Mouse (Mus musculus): ENCODE results near the gene Ddah2.

The Ddah2 gene

DNA sequence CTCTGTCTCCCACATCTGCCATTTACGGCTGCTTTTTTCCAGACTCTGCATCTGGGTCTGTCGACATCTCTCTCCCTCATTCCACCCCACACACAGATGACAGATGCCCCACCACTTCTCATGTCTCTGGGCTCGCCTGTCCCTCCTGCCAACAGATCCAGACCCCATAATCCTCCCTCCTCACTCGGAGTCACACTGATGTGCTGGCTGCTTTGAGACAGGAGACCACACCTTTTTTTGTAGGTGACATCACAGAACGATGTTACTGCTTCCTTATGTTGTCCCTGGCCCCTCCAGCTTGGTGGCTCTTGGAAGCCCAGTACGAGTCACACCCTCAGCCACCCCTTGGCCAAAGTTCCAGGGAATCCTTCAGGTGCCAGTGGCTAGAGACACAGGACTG, 21.4 kb downstream of the Ddah2 start:
- DNase-seq: no peak

GRCm38 (mm10) chr17:35080710-35081109, 21.9 kb downstream of the Ddah2 start:
- DNase-seq: no peak

- DNase-seq: no peak
Observed at GRCm38 (mm10) chr17:35082841-35083576, 24.2 kb downstream of the Ddah2 start.

- no peak for DNase-seq
Observed at GRCm38 (mm10) chr17:35083929-35084497, 25.2 kb downstream of the Ddah2 start.

DNA sequence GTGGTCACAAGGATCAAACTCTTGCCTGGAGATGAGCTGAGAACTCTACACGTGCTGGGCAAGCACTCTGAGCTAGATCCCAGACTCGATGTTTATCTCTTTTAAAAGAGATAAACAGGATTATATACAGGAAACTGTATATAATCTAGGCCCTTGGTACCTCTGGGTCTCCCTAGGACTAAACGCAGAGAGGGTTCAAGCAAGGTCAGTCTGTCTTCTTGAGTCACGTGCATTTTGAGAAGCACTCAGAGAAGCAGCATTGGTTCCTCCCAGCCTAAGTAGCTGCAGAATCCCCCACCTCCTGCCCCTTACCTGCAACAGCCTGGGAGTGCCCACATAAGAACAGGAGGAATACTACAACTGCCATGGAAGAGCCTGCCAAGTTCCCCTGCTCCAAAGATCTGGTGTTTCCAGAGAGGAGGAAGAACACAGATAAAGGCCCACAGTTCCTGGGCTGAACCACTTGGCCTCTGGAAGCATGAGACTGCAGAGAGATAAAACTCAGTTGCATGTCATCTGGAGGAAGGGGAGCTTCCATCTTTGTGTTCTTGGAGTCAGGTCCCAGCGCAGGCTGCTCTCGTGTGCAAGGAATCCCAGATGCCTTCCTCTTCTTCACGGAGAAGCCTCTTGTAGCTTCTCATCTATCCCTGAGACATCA, 26.5 kb downstream of the Ddah2 start, which contains the start of gene Ly6g6f:
Gene Ly6g6f, minus strand, starts transcription at position 403 of the 658 bp plus-strand sequence.
- DNase-seq: no peak

- no peak for DNase-seq
Observed at GRCm38 (mm10) chr17:35088151-35088550, 29.3 kb downstream of the Ddah2 start.

- DNase-seq: peak; percentile 97
Observed at GRCm38 (mm10) chr17:35088825-35089644, 30.2 kb downstream of the Ddah2 start, which contains the start of gene Abhd16a. Gene Abhd16a, plus strand, starts transcription at chr17:35089263.

DNA sequence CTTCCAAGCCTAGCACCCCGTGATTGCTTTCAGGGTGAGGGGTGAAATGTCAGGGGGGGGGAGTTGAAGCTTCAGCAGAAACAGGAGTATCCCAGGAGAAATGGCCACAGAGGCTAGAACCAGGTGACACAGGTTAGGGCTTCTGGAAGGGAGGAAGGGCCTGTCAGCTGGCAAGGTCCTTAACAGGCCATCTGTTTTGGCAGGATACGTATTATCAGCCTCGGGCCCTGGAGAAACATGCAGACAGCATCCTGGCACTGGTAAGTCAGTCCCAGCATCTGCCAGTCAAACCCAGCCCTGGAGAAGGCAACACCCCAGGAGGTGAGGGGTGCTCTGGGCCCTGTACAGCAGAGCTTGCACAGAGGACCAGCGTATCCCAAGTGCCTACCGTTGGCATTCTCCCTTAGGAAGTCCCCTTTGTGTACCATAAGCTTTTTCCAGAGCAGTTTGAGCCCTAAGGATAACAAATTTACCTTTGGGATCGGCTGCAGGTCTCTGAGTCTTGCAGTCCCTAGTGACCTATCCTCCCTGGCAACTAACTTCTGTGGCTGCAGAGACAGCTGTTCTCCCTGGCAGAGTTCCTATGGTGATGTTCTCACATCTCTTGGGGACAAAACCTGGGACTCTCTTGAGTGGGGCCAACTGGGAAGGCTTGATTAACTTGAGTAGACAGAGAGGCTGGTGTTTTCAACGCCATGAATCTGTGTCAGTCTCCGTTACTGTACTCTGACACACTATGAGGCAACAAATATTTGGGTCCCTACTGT, 31.5 kb downstream of the Ddah2 start:
- peak; percentile 33 for DNase-seq

DNA sequence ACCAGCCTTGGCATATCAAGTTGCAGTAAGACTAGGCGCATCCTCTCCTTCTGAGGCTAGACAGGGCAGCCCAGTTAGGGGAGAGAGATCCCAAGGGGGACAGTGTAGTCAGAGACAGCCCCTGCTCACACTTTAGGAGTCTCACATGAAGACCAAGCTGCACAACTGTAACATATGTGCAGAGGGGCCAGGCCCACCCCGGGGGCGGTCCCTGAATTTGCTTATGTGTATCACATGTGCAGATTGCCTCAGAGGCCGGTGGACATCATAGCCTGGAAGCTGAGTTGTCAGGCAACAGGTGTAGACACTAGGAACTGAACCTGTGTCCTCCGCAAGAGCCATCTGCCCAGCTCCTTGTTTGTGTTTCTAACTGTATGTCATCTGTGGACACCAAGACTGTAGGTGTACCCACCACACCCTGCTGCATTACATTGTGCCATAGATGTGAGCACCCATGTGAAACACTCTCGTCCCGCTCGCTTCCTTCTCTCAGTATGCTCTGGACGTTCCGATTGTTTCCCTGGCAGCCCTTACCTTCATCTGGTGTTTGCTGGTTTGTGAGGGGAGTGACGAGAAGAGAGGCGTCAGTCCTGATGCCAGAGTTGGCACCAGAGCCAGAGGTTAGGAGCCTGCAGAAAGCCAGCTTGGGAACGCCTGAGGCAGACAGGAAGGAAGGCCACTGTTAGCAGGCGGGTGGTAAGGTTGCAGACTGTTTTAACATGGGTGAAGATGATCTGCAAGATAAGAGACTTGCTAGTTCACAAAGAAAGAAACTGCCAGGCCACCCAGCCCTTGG, 33.8 kb downstream of the Ddah2 start:
- peak; percentile 57 for DNase-seq

- no peak for DNase-seq
Observed at GRCm38 (mm10) chr17:35094475-35095365, 35.9 kb downstream of the Ddah2 start.

DNA sequence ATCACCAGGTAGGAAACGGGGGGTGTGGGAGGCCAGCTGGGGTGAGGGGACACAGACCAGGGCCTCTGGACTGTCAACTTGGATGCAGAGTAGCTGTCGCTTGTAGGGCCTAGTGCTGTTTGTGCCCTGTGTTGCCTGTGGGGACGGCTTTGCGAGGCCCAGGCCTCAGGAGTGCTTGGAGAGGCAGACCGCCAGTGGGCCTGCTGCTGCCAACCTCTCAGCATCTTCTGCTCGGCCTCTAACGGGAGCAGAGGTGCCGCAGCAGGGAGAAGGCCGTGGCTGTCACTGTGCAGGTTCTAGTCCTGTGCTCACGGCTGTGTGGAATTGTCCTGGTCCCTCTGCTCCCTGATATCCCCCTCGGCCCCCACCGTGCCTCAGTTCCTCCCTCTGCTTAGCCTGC, 37.8 kb downstream of the Ddah2 start:
- DNase-seq: no peak

GRCm38 (mm10) chr17:35097164-35097655, 38.4 kb downstream of the Ddah2 start:
- DNase-seq: peak; percentile 48

- DNase-seq: no peak
Observed at GRCm38 (mm10) chr17:35100196-35100765, 41.4 kb downstream of the Ddah2 start.

- no peak for DNase-seq
Observed at GRCm38 (mm10) chr17:35101161-35101560, 42.3 kb downstream of the Ddah2 start.

GRCm38 (mm10) chr17:35102299-35102698, 43.5 kb downstream of the Ddah2 start:
- DNase-seq: no peak

GRCm38 (mm10) chr17:35103221-35103690, 44.4 kb downstream of the Ddah2 start:
- no peak for DNase-seq

- DNase-seq: no peak
Observed at GRCm38 (mm10) chr17:35104079-35104478, 45.2 kb downstream of the Ddah2 start.

GRCm38 (mm10) chr17:35104754-35105153, 45.9 kb downstream of the Ddah2 start:
- DNase-seq: no peak

- peak; percentile 61 for DNase-seq
Observed at GRCm38 (mm10) chr17:35105740-35106389, 47.0 kb downstream of the Ddah2 start.
